Mouse (Mus musculus): ENCODE results near the gene Pdpn.

Pdpn gene

GRCm38 (mm10) chr4:143298431-143299315 lies 691 bp downstream of the Pdpn start:
- DNase-seq, result no peak

GRCm38 (mm10) chr4:143297016-143297556 lies 2.3 kb downstream of the Pdpn start:
- DNase-seq, result peak; percentile 27

GRCm38 (mm10) chr4:143296153-143296552 lies 3.2 kb downstream of the Pdpn start:
- no peak for DNase-seq

GRCm38 (mm10) chr4:143294324-143294723 lies 5.0 kb downstream of the Pdpn start:
- no peak for DNase-seq

GRCm38 (mm10) chr4:143288880-143289279 lies 10.5 kb downstream of the Pdpn start:
- no peak for DNase-seq

- DNase-seq, result no peak
Measured at GRCm38 (mm10) chr4:143288473-143288872, 10.9 kb downstream of the Pdpn start.

- no peak for DNase-seq
Measured at GRCm38 (mm10) chr4:143287065-143287464, 12.3 kb downstream of the Pdpn start.

GRCm38 (mm10) chr4:143280166-143280565 lies 19.2 kb downstream of the Pdpn start:
- no peak for DNase-seq

- DNase-seq, result no peak
Measured at GRCm38 (mm10) chr4:143279661-143280060, 19.7 kb downstream of the Pdpn start.

GRCm38 (mm10) chr4:143279016-143279415 lies 20.3 kb downstream of the Pdpn start:
- DNase-seq, result no peak

- no peak for DNase-seq
Measured at GRCm38 (mm10) chr4:143278429-143278871, 20.9 kb downstream of the Pdpn start.

- no peak for DNase-seq
Measured at GRCm38 (mm10) chr4:143277319-143277718, 22.0 kb downstream of the Pdpn start.

GRCm38 (mm10) chr4:143271571-143271970 lies 27.8 kb downstream of the Pdpn start:
- no peak for DNase-seq

GRCm38 (mm10) chr4:143270903-143271302 lies 28.5 kb downstream of the Pdpn start:
- no peak for DNase-seq

- no peak for DNase-seq
Measured at GRCm38 (mm10) chr4:143262696-143263095, 36.7 kb downstream of the Pdpn start.

- DNase-seq, result no peak
Measured at GRCm38 (mm10) chr4:143259718-143260349, 39.5 kb downstream of the Pdpn start.

GRCm38 (mm10) chr4:143258517-143258916 lies 40.8 kb downstream of the Pdpn start:
- no peak for DNase-seq

GRCm38 (mm10) chr4:143257971-143258370 lies 41.4 kb downstream of the Pdpn start:
- no peak for DNase-seq

GRCm38 (mm10) chr4:143255541-143255940 lies 43.8 kb downstream of the Pdpn start:
- no peak for DNase-seq

GRCm38 (mm10) chr4:143253356-143253755 lies 46.0 kb downstream of the Pdpn start:
- no peak for DNase-seq

- DNase-seq, result no peak
Measured at GRCm38 (mm10) chr4:143248050-143248449, 51.3 kb downstream of the Pdpn start.

GRCm38 (mm10) chr4:143241294-143241693 lies 58.1 kb downstream of the Pdpn start:
- no peak for DNase-seq

GRCm38 (mm10) chr4:143239615-143240201 lies 59.7 kb downstream of the Pdpn start:
- DNase-seq, result no peak

All from kidney, adult 11 months (tissue).